Mouse (Mus musculus) midbrain, postnatal 0 days (tissue): ENCODE results near the gene Arhgap24. TPM values are rescaled to one million over a fixed set of nuclear protein-coding genes. Genes with fewer than 3 reads are reported as not detected.

Experiments
- ATAC-seq: fragments of 200-750 bp; cut with Nextera tagmentation; 2 replicates; pipeline ENCODE4 v1.8.0; 2017; ENCODE audit warnings: moderate number of reproducible peaks, mild to moderate bottlenecking, moderate TSS enrichment, moderate library complexity; ENCODE audit not compliant: low FRiP score
- DNase-seq: peaks from one replicate; pipeline ENCODE4 v3.0.0-alpha.2; 2015; ENCODE audit warnings: low spot score
- H3K27ac ChIP-seq: fragments of 300-500 bp; sonication (generic); 2 replicates; pipeline ENCODE4 v1.5.1; 2014; ENCODE audit warnings: low read depth, mild to moderate bottlenecking, low read length, mixed read lengths
- H3K27me3 ChIP-seq: fragments of 300-500 bp; sonication (generic); 2 replicates; pipeline ENCODE4 v1.6.1; 2014; ENCODE audit warnings: low read length, control low read depth, mixed read lengths; ENCODE audit not compliant: insufficient read depth
- H3K36me3 ChIP-seq: fragments of 300-500 bp; sonication (generic); 2 replicates; pipeline ENCODE4 v1.6.1; 2014; ENCODE audit warnings: low read length, control low read depth, mixed read lengths; ENCODE audit not compliant: insufficient read depth
- H3K4me1 ChIP-seq: fragments of 300-500 bp; sonication (generic); 2 replicates; pipeline ENCODE4 v1.6.1; 2014; ENCODE audit warnings: mild to moderate bottlenecking, control low read depth, antibody characterized with exemption, low read length, mixed read lengths; ENCODE audit not compliant: insufficient read depth
- H3K4me2 ChIP-seq: fragments of 300-500 bp; sonication (generic); 2 replicates; pipeline ENCODE4 v1.6.1; 2014; ENCODE audit warnings: low read depth, mild to moderate bottlenecking, low read length, mixed read lengths; ENCODE audit not compliant: poor library complexity, severe bottlenecking
- H3K4me3 ChIP-seq: fragments of 300-500 bp; sonication (generic); 2 replicates; pipeline ENCODE4 v1.5.1; 2014; ENCODE audit warnings: low read depth, mild to moderate bottlenecking, low read length, moderate library complexity
- H3K9ac ChIP-seq: fragments of 300-500 bp; sonication (generic); replicated peaks from 2 replicates; pipeline ENCODE4 v1.6.1; 2014; ENCODE audit warnings: mild to moderate bottlenecking, low read length, moderate library complexity, mixed read lengths; ENCODE audit not compliant: poor library complexity, severe bottlenecking
- H3K9me3 ChIP-seq: fragments of 300-500 bp; sonication (generic); 2 replicates; pipeline ENCODE4 v1.6.1; 2016; ENCODE audit warnings: low read length, control low read depth
- CTCF ChIP-seq: IDR thresholded peaks from 2 replicates; pipeline ENCODE4 v1.5.1; 2016; ENCODE audit warnings: antibody characterized with exemption, mild to moderate bottlenecking
- WGBS: fragments of 180-500 bp; shearing (Covaris S2); extraction: QIAGEN DNeasy Blood & Tissue Kit; methylation state at CpG from one replicate; pipeline ENCODE4 v1.1.7; 2014; 5-methylcytosine and 5-hydroxymethylcytosine counted together
- polyA plus RNA-seq: library from polyadenylated mRNA; unstranded; fragments of >200 nt; fragmentation: Nextera tagmentation; extraction: Ambion mirVana; gene quantifications from 2 replicates; pipeline ENCODE4 v1.2.1, GENCODE M21; 2015
- total RNA-seq: library from RNA; depleted of rRNA; stranded (reverse); fragments of >200 nt; gene quantifications from 2 replicates; pipeline ENCODE4 v1.2.3, GENCODE M21; 2014

The Arhgap24 gene
- total and polyA plus RNA-seq, 2 experiments from 2014 or later: 14.6 to 19.3 TPM

- Histone ChIP-seq H3K4me1 (no peaks in the 10 kb centered on the region), H3K9ac (no peak overlapping the region), H3K36me3 (no peaks in the 10 kb centered on the region), H3K27ac (no peak overlapping the region), H3K27me3 (no peaks in the 10 kb centered on the region), H3K4me2 (no peak overlapping the region), H3K9me3 (no peaks in the 10 kb centered on the region), H3K4me3 (no peak overlapping the region)
- DNase-seq (no peak), ATAC-seq (no peak)
- WGBS: 93% methylated on average over 2 of the region's 2 CpGs
- TF ChIP-seq CTCF: no peak
Measured at GRCm38 (mm10) chr5:102450897-102451296, 30.3 kb upstream of the Arhgap24 start.

GRCm38 (mm10) chr5:102452079-102452797 lies 29.0 kb upstream of the Arhgap24 start:
- Histone ChIP-seq H3K9me3 (no peaks in the 10 kb centered on the region), H3K4me2 (no peak overlapping the region), H3K4me1 (no peaks in the 10 kb centered on the region), H3K4me3 (no peak overlapping the region), H3K36me3 (no peaks in the 10 kb centered on the region), H3K27me3 (no peaks in the 10 kb centered on the region), H3K27ac (no peak overlapping the region), H3K9ac (no peak overlapping the region)
- DNase-seq (no peak), ATAC-seq (no peak)
- WGBS: 79% methylated on average over 7 of the region's 7 CpGs
- no peak for TF ChIP-seq CTCF

GRCm38 (mm10) chr5:102453324-102453723 lies 27.9 kb upstream of the Arhgap24 start:
- H3K4me1 ChIP-seq: no peaks in the 10 kb centered on the region
- no peaks in the 10 kb centered on the region for H3K27me3 ChIP-seq
- H3K27ac ChIP-seq: no peak overlapping the region
- H3K9me3 ChIP-seq: no peaks in the 10 kb centered on the region
- no peak overlapping the region for H3K9ac ChIP-seq
- WGBS: 97% methylated on average over 2 of the region's 2 CpGs
- DNase-seq (no peak), ATAC-seq (no peak)
- TF ChIP-seq CTCF: no peak
- H3K4me3 ChIP-seq: no peak overlapping the region
- H3K4me2 ChIP-seq: no peak overlapping the region
- no peaks in the 10 kb centered on the region for H3K36me3 ChIP-seq

- H3K4me1 ChIP-seq: no peaks in the 10 kb centered on the region
- no peak for ATAC-seq
- 64% methylated on average over 2 of the region's 2 CpGs for WGBS
- H3K27ac ChIP-seq: no peak overlapping the region
- no peak for TF ChIP-seq CTCF
- no peak overlapping the region for H3K4me3 ChIP-seq
- no peak overlapping the region for H3K9ac ChIP-seq
- DNase-seq: no peak
- H3K9me3 ChIP-seq: no peaks in the 10 kb centered on the region
- H3K4me2 ChIP-seq: no peak overlapping the region
- no peaks in the 10 kb centered on the region for H3K36me3 ChIP-seq
- no peaks in the 10 kb centered on the region for H3K27me3 ChIP-seq
Measured at GRCm38 (mm10) chr5:102455247-102455646, 25.9 kb upstream of the Arhgap24 start.

GRCm38 (mm10) chr5:102460452-102461197 lies 20.6 kb upstream of the Arhgap24 start:
- Histone ChIP-seq H3K4me3 (no peak overlapping the region), H3K27me3 (no peaks in the 10 kb centered on the region), H3K9me3 (no peaks in the 10 kb centered on the region), H3K27ac (no peak overlapping the region), H3K36me3 (no peaks in the 10 kb centered on the region), H3K9ac (no peak overlapping the region), H3K4me1 (no peaks in the 10 kb centered on the region), H3K4me2 (no peak overlapping the region)
- TF ChIP-seq CTCF: no peak
- no peak for DNase-seq
- ATAC-seq: no peak
- 90% methylated on average over 12 of the region's 12 CpGs for WGBS

GRCm38 (mm10) chr5:102462948-102463347 lies 18.2 kb upstream of the Arhgap24 start:
- Histone ChIP-seq H3K9me3 (no peaks in the 10 kb centered on the region), H3K9ac (no peak overlapping the region), H3K4me3 (no peak overlapping the region), H3K4me2 (no peak overlapping the region), H3K4me1 (no peaks in the 10 kb centered on the region), H3K27ac (no peak overlapping the region), H3K36me3 (no peaks in the 10 kb centered on the region), H3K27me3 (no peaks in the 10 kb centered on the region)
- WGBS: 82% methylated on average over 3 of the region's 3 CpGs
- ATAC-seq (no peak), DNase-seq (no peak)
- TF ChIP-seq CTCF: no peak
